Mouse (Mus musculus) forebrain, embryonic 16.5 days (tissue): ENCODE results near the gene Spns2. TPM values are rescaled to one million over a fixed set of nuclear protein-coding genes. Genes with fewer than 3 reads are reported as not detected.
A peak's percentile ranks its signal among the peaks of the same experiment; 100 is the strongest.
"Not testable (repeated sequence)": the region's sequence is repeated elsewhere in the genome, so short reads cannot be mapped to it uniquely, and the experiment has no call there.

ENCODE experiments used
- ATAC-seq: fragments of 200-750 bp; cut with Nextera tagmentation; 2 replicates; pipeline ENCODE4 v1.8.0; 2017; ENCODE audit warnings: mild to moderate bottlenecking, moderate library complexity
- H3K27ac ChIP-seq: fragments of 300-500 bp; sonication (generic); 2 replicates; pipeline ENCODE4 v1.5.1; 2014; ENCODE audit warnings: low read length, control low read depth
- H3K27me3 ChIP-seq: fragments of 300-500 bp; sonication (generic); replicated peaks from 2 replicates; pipeline ENCODE4 v1.6.1; 2014; ENCODE audit warnings: low read length; ENCODE audit not compliant: control insufficient read depth, insufficient read depth
- H3K36me3 ChIP-seq: fragments of 300-500 bp; sonication (generic); 2 replicates; pipeline ENCODE4 v1.6.1; 2014; ENCODE audit not compliant: control insufficient read depth, insufficient read depth
- H3K4me1 ChIP-seq: fragments of 300-500 bp; sonication (generic); replicated peaks from 2 replicates; pipeline ENCODE4 v1.6.1; 2014; ENCODE audit warnings: low read length; ENCODE audit not compliant: control insufficient read depth, insufficient read depth
- H3K4me2 ChIP-seq: fragments of 300-500 bp; sonication (generic); 2 replicates; pipeline ENCODE4 v1.6.1; 2014; ENCODE audit warnings: mild to moderate bottlenecking, low read length, control low read depth
- H3K4me3 ChIP-seq: fragments of 300-500 bp; sonication (generic); replicated peaks from 2 replicates; pipeline ENCODE4 v1.5.1; 2014; ENCODE audit warnings: mild to moderate bottlenecking, low read length, control low read depth
- H3K9ac ChIP-seq: fragments of 300-500 bp; sonication (generic); replicated peaks from 2 replicates; pipeline ENCODE4 v1.6.1; 2014; ENCODE audit warnings: low read depth, low read length, control low read depth
- H3K9me3 ChIP-seq: fragments of 300-500 bp; sonication (generic); 2 replicates; pipeline ENCODE4 v1.6.1; 2016; ENCODE audit warnings: low read length; ENCODE audit not compliant: control insufficient read depth
- WGBS: fragments of 180-500 bp; shearing (Covaris S2); extraction: QIAGEN DNeasy Blood & Tissue Kit; methylation state at CpG from one replicate; pipeline ENCODE4 v1.1.7; 2014; 5-methylcytosine and 5-hydroxymethylcytosine counted together
- polyA plus RNA-seq: library from polyadenylated mRNA; unstranded; fragments of >200 nt; fragmentation: Nextera tagmentation; extraction: Ambion mirVana; gene quantifications from 2 replicates; pipeline ENCODE4 v1.2.1, GENCODE M21; 2015

Gene Spns2
- polyA plus RNA-seq, 1 experiment from 2014 or later: 9.3 TPM

DNA sequence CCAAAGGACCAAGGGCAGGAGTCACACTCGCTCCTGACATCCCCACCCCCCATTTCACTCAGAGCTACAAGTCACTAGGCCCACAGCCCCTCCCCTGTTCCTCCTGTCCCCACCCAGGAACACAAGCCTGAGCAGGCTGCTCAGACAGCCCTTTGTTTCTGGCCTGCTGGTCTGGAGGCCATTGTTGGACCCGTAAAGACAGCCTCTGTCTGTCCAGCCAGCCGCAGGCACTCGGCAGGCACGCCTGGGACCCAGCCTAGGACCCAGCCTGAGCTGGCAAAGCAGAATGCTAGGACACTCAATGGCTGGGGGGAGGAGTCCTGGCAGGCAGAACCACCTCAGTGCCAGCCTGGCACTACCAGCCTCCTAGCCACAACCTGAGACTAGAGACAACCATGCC lies 34.0 kb downstream of the Spns2 start:
- H3K4me1 ChIP-seq: no peaks in the 10 kb centered on the region
- no peak overlapping the region; the same call in 1 of the 2 replicates for H3K9ac ChIP-seq
- no peak overlapping the region for H3K4me2 ChIP-seq
- ATAC-seq: peak; percentile 65
- WGBS: 28% methylated on average over 5 of the region's 5 CpGs
- H3K9me3 ChIP-seq: no peaks in the 10 kb centered on the region
- H3K36me3 ChIP-seq: peaks cover 10% of the 10 kb centered on the region
- no peak overlapping the region for H3K27ac ChIP-seq
- no peak overlapping the region for H3K4me3 ChIP-seq
- H3K27me3 ChIP-seq: no peaks in the 10 kb centered on the region

DNA sequence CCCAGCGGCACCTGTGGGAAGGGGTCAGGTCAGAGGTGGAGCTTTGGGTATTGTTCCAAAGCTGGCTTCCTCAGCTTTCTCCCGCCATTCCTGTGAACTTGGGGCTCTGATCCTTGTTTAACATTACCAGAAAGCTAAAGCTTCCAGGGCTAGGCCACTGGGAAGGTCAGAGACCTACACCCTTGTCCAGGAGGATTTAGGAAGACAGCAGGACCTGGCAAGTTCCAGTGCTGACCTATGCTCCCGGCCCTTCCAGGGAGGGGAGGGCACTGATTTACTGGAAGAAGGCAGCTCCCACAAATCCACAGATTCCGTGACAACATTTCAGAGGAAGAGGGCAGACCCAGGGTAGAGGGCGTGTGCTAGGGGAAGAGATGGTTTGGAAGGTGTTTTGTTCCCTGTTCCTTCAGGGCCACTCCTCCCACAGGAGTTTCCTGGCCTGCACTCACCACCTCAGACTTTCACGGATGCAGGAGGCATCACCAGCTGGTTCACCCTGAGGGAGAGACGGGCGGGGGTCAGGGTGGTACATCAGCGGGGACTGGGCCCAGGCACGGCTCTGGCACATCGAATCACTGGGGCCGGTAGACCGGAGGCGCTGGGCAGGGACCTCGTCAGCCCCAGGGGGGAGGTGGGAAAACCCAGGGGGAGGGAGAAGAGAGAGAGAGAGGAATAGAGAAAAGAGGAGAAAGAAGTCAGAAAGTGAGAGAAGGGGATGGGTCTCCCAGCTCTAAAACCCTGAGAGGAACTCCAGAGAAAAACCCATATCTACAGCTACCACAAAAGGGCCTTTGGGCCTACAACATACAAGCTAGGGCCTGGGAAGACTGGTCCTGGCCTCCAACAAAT lies 36.4 kb downstream of the Spns2 start:
- ATAC-seq: no peak
- no peaks in the 10 kb centered on the region for H3K9me3 ChIP-seq
- no peaks in the 10 kb centered on the region for H3K27me3 ChIP-seq
- no peaks in the 10 kb centered on the region for H3K4me1 ChIP-seq
- no peak overlapping the region for H3K27ac ChIP-seq
- H3K36me3 ChIP-seq: peaks cover 31% of the 10 kb centered on the region
- no peak overlapping the region for H3K4me3 ChIP-seq
- no peak overlapping the region for H3K9ac ChIP-seq
- 64% methylated on average over 15 of the region's 15 CpGs for WGBS
- no peak overlapping the region for H3K4me2 ChIP-seq

DNA sequence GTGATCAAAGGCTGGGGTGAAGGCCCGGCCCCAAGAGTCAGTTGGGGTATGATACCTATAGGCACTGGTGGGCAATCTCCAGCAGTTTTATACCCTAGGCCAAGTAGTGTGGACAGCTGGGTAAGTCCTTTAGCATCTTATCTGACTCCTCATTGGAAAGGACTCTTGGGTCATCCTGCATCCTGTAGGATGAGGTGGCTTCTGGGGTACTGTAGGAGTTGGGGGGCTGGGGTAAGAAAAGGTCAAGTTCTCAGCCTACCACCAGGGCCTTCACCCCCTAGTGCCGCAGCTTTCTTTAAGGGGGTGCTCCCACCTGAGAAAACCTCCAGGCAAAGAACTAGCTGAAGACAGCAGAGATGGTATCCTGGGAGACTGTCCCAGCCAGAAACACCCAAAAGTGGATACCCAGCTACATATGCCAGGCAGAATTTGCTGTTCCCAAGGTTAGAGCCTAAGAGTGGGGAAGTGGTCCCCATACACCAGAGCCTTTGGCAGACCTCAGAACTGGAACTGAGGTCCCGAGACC lies 37.5 kb downstream of the Spns2 start:
- 80% methylated on average over 3 of the region's 3 CpGs for WGBS

DNA sequence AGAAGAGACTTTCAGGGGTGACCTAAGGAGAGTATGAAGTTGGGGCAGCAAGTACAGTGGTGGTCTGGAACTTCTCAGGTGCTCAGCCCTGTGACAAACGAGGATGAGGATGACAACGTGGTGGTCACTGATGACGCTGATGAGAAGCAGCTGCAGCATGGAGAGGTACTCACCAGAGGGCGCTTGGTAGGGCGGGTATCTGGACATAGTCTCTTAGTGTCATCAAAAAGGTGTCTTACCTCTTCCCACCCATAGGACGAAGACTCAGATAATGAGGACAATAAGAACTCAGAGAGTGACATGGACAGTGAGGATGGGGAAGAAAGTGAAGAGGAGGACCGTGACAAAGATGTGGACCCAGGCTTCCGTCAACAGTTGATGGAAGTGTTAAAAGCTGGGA lies 42.2 kb downstream of the Spns2 start:
- Histone ChIP-seq H3K4me3 (no peak overlapping the region), H3K4me2 (no peak overlapping the region), H3K9ac (no peak overlapping the region), H3K27ac (no peak overlapping the region), H3K9me3 (no peaks in the 10 kb centered on the region), H3K4me1 (peaks cover 4% of the 10 kb centered on the region), H3K36me3 (peaks cover 81% of the 10 kb centered on the region), H3K27me3 (no peaks in the 10 kb centered on the region)
- 91% methylated on average over 8 of the region's 8 CpGs for WGBS
- no peak for ATAC-seq

More for the DNA sequence above, 37.5 kb downstream of the Spns2 start:
- Histone ChIP-seq H3K27me3 (no peaks in the 10 kb centered on the region), H3K9ac (no peak overlapping the region), H3K27ac (no peak overlapping the region), H3K4me1 (no peaks in the 10 kb centered on the region), H3K4me2 (no peak overlapping the region), H3K4me3 (no peak overlapping the region), H3K36me3 (peaks cover 40% of the 10 kb centered on the region), H3K9me3 (no peaks in the 10 kb centered on the region)
- ATAC-seq: no peak

DNA sequence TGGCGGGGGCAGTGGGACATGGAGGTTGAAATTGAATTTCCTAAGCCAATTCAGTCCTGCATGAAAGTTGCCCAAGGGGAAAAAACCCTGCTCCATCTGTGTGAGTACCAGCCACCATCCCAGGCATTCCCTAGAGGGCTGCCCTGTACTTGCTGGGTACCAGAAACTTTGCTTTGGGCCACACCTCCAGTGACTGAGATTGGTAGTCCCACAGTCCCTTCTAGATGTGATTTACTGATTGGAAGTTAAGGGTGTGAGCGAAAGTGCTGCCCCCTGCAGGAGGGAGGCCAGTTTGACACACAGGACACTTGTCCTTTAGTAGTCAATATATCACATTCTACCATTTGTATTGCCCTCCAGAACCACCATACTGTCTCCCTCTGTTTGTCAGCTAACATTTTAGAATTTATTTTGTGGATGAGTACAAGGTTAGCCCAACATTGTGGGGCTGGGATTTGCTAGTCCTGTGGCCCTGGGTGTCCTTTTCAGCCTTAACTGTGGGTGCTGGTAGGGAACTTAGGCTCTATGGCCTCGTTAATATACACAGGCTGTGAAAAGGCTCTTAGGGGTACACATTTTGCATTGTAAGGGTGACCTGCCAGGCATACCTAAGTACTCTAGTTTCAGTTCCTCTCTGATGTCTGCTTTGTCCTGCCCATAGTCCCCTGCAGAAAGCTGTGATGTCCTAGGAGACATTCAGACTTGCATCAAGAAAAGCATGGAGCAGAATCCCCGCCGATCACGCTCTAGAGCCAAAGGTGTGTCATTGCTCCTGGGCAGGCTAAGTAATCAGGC lies 43.2 kb downstream of the Spns2 start:
- Histone ChIP-seq H3K27ac (no peak overlapping the region), H3K4me3 (no peak overlapping the region), H3K9me3 (no peaks in the 10 kb centered on the region), H3K27me3 (no peaks in the 10 kb centered on the region), H3K9ac (no peak overlapping the region), H3K4me2 (no peak overlapping the region), H3K36me3 (peaks cover 79% of the 10 kb centered on the region), H3K4me1 (peaks cover 13% of the 10 kb centered on the region)
- WGBS: 94% methylated on average over 6 of the region's 6 CpGs
- no peak for ATAC-seq

DNA sequence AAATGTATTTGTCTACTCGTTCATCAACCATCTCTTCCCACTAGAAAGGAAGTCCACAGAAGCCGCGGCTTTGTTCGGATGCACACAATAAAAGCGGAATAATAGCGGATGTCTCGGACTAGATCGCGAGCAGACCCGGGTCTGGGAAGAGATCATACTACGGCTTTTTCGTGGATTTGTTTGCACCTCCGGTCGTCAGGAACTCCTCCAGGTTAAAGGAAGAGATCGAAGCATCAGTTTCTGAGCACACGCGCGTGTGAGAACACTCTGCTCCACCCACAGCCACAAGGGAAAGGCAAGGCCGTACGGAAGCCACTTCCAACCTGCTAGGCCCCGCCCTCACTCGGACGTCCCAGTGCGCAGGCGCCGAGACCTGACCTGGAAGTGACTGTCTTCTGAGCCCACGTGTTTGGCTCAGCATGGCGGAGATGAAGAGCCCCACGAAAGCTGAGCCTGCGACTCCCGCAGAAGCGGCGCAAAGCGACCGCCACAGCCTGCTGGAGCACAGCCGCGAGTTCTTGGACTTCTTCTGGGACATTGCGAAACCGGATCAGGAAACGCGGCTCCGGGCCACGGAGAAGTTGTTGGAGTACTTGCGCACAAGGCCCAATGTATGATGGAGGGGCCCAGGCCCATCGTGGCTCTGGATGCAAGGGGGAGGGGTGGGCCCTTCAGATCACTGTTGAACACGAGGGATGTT lies 48.6 kb downstream of the Spns2 start, which contains the start of gene Mybbp1a:
TSS of gene Mybbp1a (plus strand) at position 391 of the 700 bp plus-strand sequence.
- H3K4me1 ChIP-seq: peaks cover 16% of the 10 kb centered on the region
- under 1% methylated on average over 46 of the region's 46 CpGs for WGBS

DNA sequence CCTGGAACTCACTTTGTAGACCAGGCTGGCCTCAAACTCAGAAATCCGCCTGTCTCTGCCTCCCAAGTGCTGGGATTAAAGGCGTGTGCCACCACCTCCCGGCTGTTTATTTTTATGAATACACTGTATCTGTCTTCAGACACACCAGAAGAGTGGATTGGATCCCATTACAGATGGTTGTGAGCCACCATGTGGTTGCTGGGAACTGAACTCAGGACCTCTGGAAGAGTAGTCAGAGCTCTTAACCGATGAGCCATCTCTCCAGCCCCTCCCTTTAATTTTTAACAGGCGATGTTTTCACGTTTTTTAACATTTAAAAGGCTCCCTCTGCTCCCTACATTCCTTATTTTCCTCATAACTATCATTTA lies 49.1 kb downstream of the Spns2 start:
- Histone ChIP-seq H3K9ac (peak overlapping the region; percentile 71), H3K4me1 (peaks cover 16% of the 10 kb centered on the region), H3K27ac (peak overlapping the region; percentile 95), H3K4me2 (peak overlapping the region; percentile 98), H3K36me3 (peaks cover 29% of the 10 kb centered on the region), H3K4me3 (peak overlapping the region; percentile 86)
- 39% methylated on average over 6 of the region's 6 CpGs for WGBS
- H3K9me3 ChIP-seq, H3K27me3 ChIP-seq: not testable (repeated sequence)
- peak; percentile 40; the same call in 1 of the 2 replicates for ATAC-seq

More for the DNA sequence above, 48.6 kb downstream of the Spns2 start, which contains the start of gene Mybbp1a:
- Histone ChIP-seq H3K9me3 (no peaks in the 10 kb centered on the region), H3K9ac (peak within 1 kb of the TSS; percentile 71), H3K4me2 (peak within 1 kb of the TSS; percentile 98), H3K27ac (peak within 1 kb of the TSS; percentile 95), H3K4me3 (peak within 1 kb of the TSS; percentile 86), H3K27me3 (no peaks in the 10 kb centered on the region), H3K36me3 (peaks cover 34% of the 10 kb centered on the region)
- ATAC-seq: peak; percentile 96

DNA sequence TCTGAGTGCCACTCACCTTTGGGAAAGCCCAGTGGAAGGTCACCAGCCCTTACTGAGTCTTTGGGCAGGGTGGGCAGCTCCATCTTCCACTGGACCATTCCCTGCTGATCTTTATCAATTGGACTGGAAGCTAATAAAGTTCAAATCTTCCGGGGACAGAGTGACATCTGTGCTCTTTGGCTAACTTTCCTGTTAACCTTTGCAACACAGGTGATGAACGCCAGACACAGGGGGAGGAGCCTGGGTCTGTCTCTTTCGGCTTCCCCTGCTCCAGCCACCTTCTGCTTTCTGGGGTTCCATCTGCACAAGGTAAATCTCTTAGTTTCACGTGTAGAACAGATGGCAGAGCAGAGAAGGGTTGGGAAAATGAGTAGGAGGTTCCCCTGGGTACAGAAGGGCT lies 51.3 kb downstream of the Spns2 start:
- ATAC-seq: no peak
- H3K4me3 ChIP-seq: no peak overlapping the region
- no peaks in the 10 kb centered on the region for H3K9me3 ChIP-seq
- H3K4me1 ChIP-seq: peaks cover 16% of the 10 kb centered on the region
- peaks cover 9% of the 10 kb centered on the region for H3K36me3 ChIP-seq
- H3K9ac ChIP-seq: no peak overlapping the region
- 74% methylated on average over 4 of the region's 4 CpGs for WGBS
- H3K27ac ChIP-seq: no peak overlapping the region
- no peak overlapping the region for H3K4me2 ChIP-seq
- H3K27me3 ChIP-seq: no peaks in the 10 kb centered on the region
